Mouse (Mus musculus) heart, embryonic 15.5 days (tissue): ENCODE data around the gene H2afj. TPM values are rescaled to one million over a fixed set of nuclear protein-coding genes. Genes with fewer than 3 reads are reported as not detected.

ENCODE experiments used
- ATAC-seq: fragments of 200-750 bp; cut with Nextera tagmentation; replicated peaks from 2 replicates; pipeline ENCODE4 v1.8.0; 2017; ENCODE audit warnings: low read depth, moderate TSS enrichment; ENCODE audit not compliant: insufficient number of reproducible peaks, insufficient read depth, low FRiP score
- H3K27ac ChIP-seq: fragments of 300-500 bp; sonication (generic); 2 replicates; pipeline ENCODE4 v1.5.1; 2015; ENCODE audit warnings: mild to moderate bottlenecking, inconsistent platforms
- H3K27me3 ChIP-seq: fragments of 300-500 bp; sonication (generic); 2 replicates; pipeline ENCODE4 v1.6.1; 2015; ENCODE audit warnings: inconsistent platforms
- H3K36me3 ChIP-seq: fragments of 300-500 bp; sonication (generic); 2 replicates; pipeline ENCODE4 v1.6.1; 2015; ENCODE audit warnings: mild to moderate bottlenecking, inconsistent platforms
- H3K4me1 ChIP-seq: fragments of 300-500 bp; sonication (generic); replicated peaks from 2 replicates; pipeline ENCODE4 v1.6.1; 2015; ENCODE audit warnings: inconsistent platforms
- H3K4me2 ChIP-seq: fragments of 300-500 bp; sonication (generic); 2 replicates; pipeline ENCODE4 v1.6.1; 2015; ENCODE audit warnings: inconsistent platforms, mild to moderate bottlenecking, moderate library complexity
- H3K4me3 ChIP-seq: fragments of 300-500 bp; sonication (generic); 2 replicates; pipeline ENCODE4 v1.5.1; 2015; ENCODE audit warnings: mild to moderate bottlenecking, inconsistent platforms
- H3K9ac ChIP-seq: fragments of 300-500 bp; sonication (generic); 2 replicates; pipeline ENCODE4 v1.6.1; 2015; ENCODE audit warnings: mild to moderate bottlenecking, inconsistent platforms
- H3K9me3 ChIP-seq: fragments of 300-500 bp; sonication (generic); replicated peaks from 2 replicates; pipeline ENCODE4 v1.6.1; 2016; ENCODE audit warnings: inconsistent platforms
- WGBS: fragments of 180-500 bp; shearing (Covaris S2); methylation state at CpG from one replicate; pipeline ENCODE4 v1.1.7; 2015; ENCODE audit warnings: mixed read lengths; 5-methylcytosine and 5-hydroxymethylcytosine counted together
- polyA plus RNA-seq: library from polyadenylated mRNA; unstranded; fragments of >200 nt; fragmentation: Nextera tagmentation; extraction: Ambion mirVana; gene quantifications from 2 replicates; pipeline ENCODE4 v1.2.1, GENCODE M21; 2015

The H2afj gene
- polyA plus RNA-seq, 1 experiment from 2014 or later, result 76.8 TPM

- H3K27me3 ChIP-seq, result no peaks in the 10 kb centered on the region
- 11% methylated on average over 7 of the region's 7 CpGs for WGBS
- H3K36me3 ChIP-seq, result peaks cover 31% of the 10 kb centered on the region
- peaks cover 6% of the 10 kb centered on the region for H3K4me1 ChIP-seq
- no peak overlapping the region; the same call in 1 of the 2 replicates for H3K27ac ChIP-seq
- peak overlapping the region; percentile 97 for H3K9ac ChIP-seq
- ATAC-seq, result no peak
- H3K4me3 ChIP-seq, result peak overlapping the region; percentile 73
- peak overlapping the region; percentile 63 for H3K4me2 ChIP-seq
- H3K9me3 ChIP-seq, result no peaks in the 10 kb centered on the region
Observed at GRCm38 (mm10) chr6:136827116-136827515, 19.1 kb downstream of the H2afj start.

- ATAC-seq, result no peak
- peak within 1 kb of the TSS; percentile 84 for H3K27ac ChIP-seq
- peaks cover 6% of the 10 kb centered on the region for H3K4me1 ChIP-seq
Observed at GRCm38 (mm10) chr6:136827516-136827880, 19.5 kb downstream of the H2afj start, which contains the start of gene BC049715. Gene BC049715, plus strand, starts transcription at chr6:136827626.

GRCm38 (mm10) chr6:136827881-136828561 is 20.0 kb downstream of the H2afj start, which contains the start of gene Wbp11:
Gene Wbp11, minus strand, starts transcription at chr6:136828233.
- peaks cover 22% of the 10 kb centered on the region for H3K36me3 ChIP-seq
- peak within 1 kb of the TSS; percentile 73 for H3K4me3 ChIP-seq
- no peaks in the 10 kb centered on the region for H3K27me3 ChIP-seq
- under 1% methylated on average over 45 of the region's 45 CpGs for WGBS
- peaks cover 6% of the 10 kb centered on the region for H3K4me1 ChIP-seq
- no peaks in the 10 kb centered on the region for H3K9me3 ChIP-seq
- peak within 1 kb of the TSS; percentile 72 for H3K4me2 ChIP-seq
- peak within 1 kb of the TSS; percentile 84 for H3K27ac ChIP-seq
- ATAC-seq, result peak; percentile 100
- H3K9ac ChIP-seq, result peak within 1 kb of the TSS; percentile 97

More at GRCm38 (mm10) chr6:136827516-136827880, 19.5 kb downstream of the H2afj start, which contains the start of gene BC049715:
- peak within 1 kb of the TSS; percentile 97 for H3K9ac ChIP-seq
- peak within 1 kb of the TSS; percentile 73 for H3K4me3 ChIP-seq
- H3K4me2 ChIP-seq, result peak within 1 kb of the TSS; percentile 72
- H3K9me3 ChIP-seq, result no peaks in the 10 kb centered on the region
- no peaks in the 10 kb centered on the region for H3K27me3 ChIP-seq
- peaks cover 27% of the 10 kb centered on the region for H3K36me3 ChIP-seq
- WGBS, result under 1% methylated on average over 34 of the region's 34 CpGs

GRCm38 (mm10) chr6:136828681-136829080 is 20.6 kb downstream of the H2afj start:
- Histone ChIP-seq H3K27me3 (no peaks in the 10 kb centered on the region), H3K4me1 (peaks cover 6% of the 10 kb centered on the region), H3K4me2 (peak overlapping the region; percentile 72), H3K27ac (peak overlapping the region; percentile 84), H3K36me3 (peaks cover 20% of the 10 kb centered on the region), H3K9ac (peak overlapping the region; percentile 52; the same call in 1 of the 2 replicates), H3K4me3 (peak overlapping the region; percentile 73), H3K9me3 (no peaks in the 10 kb centered on the region)
- no peak for ATAC-seq
- 35% methylated on average over 4 of the region's 4 CpGs for WGBS

DNA sequence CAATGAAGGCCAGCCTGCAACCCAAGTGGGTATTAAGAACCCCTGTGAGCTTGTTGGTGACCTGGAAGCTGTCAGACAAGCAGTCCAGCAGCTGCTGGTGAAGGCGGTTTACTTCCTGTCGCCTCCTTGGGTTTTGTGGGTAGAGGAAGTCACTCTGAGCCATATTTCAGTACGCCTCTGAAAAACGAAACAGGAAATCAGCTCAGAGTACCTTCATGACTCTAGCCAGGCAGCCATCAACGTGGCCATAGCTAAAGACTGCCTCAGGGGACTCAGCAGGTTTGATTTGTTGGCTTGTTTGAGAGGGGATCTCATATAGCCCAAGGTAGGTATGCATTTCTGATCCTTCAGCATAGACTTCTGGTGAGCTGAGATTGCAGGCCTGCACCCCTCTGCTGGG is 23.7 kb downstream of the H2afj start:
- Histone ChIP-seq H3K27ac (no peak overlapping the region), H3K9me3 (no peaks in the 10 kb centered on the region), H3K27me3 (no peaks in the 10 kb centered on the region), H3K4me3 (no peak overlapping the region), H3K4me1 (peaks cover 4% of the 10 kb centered on the region), H3K9ac (no peak overlapping the region), H3K4me2 (no peak overlapping the region), H3K36me3 (no peaks in the 10 kb centered on the region)
- no peak for ATAC-seq
- 66% methylated on average over 5 of the region's 5 CpGs for WGBS

GRCm38 (mm10) chr6:136835352-136835751 is 27.3 kb downstream of the H2afj start, which contains the start of gene Smco3:
Gene Smco3, minus strand, starts transcription at chr6:136835452.
- Histone ChIP-seq H3K9me3 (no peaks in the 10 kb centered on the region), H3K4me2 (no peak within 1 kb of the TSS), H3K4me1 (no peaks in the 10 kb centered on the region), H3K36me3 (no peaks in the 10 kb centered on the region), H3K27me3 (no peaks in the 10 kb centered on the region), H3K9ac (no peak within 1 kb of the TSS), H3K27ac (no peak within 1 kb of the TSS), H3K4me3 (no peak within 1 kb of the TSS)
- WGBS, result 44% methylated on average over 4 of the region's 4 CpGs
- no peak for ATAC-seq

- Histone ChIP-seq H3K9me3 (no peaks in the 10 kb centered on the region), H3K27me3 (no peaks in the 10 kb centered on the region), H3K36me3 (no peaks in the 10 kb centered on the region), H3K4me3 (no peak overlapping the region), H3K4me1 (no peaks in the 10 kb centered on the region), H3K27ac (no peak overlapping the region), H3K4me2 (no peak overlapping the region), H3K9ac (no peak overlapping the region)
- 71% methylated on average over 3 of the region's 3 CpGs for WGBS
- no peak for ATAC-seq
Observed at GRCm38 (mm10) chr6:136837323-136837722, 29.3 kb downstream of the H2afj start.

DNA sequence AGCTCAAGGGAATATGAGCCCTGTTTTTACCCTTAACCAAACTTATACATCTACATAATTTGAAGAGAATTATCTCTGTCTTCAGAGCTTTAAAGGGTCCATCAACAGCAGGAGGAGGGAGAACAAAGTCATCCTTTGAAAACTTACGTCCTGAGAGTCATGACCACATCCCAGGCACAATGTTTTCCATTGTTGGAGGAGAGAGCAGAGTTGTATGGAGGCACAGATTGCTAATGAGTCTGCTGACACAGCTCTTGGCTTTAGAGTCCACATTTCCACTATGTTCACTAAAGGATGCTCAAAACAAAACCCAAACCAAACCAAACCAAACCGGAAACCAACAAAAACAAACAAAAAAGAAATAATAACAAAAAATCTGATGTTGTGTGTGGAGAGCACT is 36.9 kb downstream of the H2afj start:
- Histone ChIP-seq H3K4me2 (no peak overlapping the region), H3K27me3 (no peaks in the 10 kb centered on the region), H3K9me3 (no peaks in the 10 kb centered on the region), H3K4me3 (no peak overlapping the region), H3K4me1 (no peaks in the 10 kb centered on the region), H3K27ac (no peak overlapping the region), H3K36me3 (no peaks in the 10 kb centered on the region), H3K9ac (no peak overlapping the region)
- no peak for ATAC-seq
- 61% methylated on average over 2 of the region's 2 CpGs for WGBS

GRCm38 (mm10) chr6:136845706-136846480 is 37.8 kb downstream of the H2afj start:
- ATAC-seq, result no peak

GRCm38 (mm10) chr6:136847267-136847666 is 39.2 kb downstream of the H2afj start:
- ATAC-seq, result no peak
- WGBS, result 88% methylated on average over 3 of the region's 3 CpGs
- Histone ChIP-seq H3K4me3 (no peak overlapping the region), H3K9me3 (no peaks in the 10 kb centered on the region), H3K4me2 (no peak overlapping the region), H3K27me3 (no peaks in the 10 kb centered on the region), H3K36me3 (no peaks in the 10 kb centered on the region), H3K9ac (no peak overlapping the region), H3K27ac (no peak overlapping the region), H3K4me1 (no peaks in the 10 kb centered on the region)

More at GRCm38 (mm10) chr6:136845706-136846480, 37.8 kb downstream of the H2afj start:
- Histone ChIP-seq H3K4me1 (no peaks in the 10 kb centered on the region), H3K4me3 (no peak overlapping the region), H3K4me2 (no peak overlapping the region), H3K9me3 (no peaks in the 10 kb centered on the region), H3K27ac (no peak overlapping the region), H3K27me3 (no peaks in the 10 kb centered on the region), H3K36me3 (no peaks in the 10 kb centered on the region), H3K9ac (no peak overlapping the region)
- WGBS, result 66% methylated on average over 5 of the region's 5 CpGs

DNA sequence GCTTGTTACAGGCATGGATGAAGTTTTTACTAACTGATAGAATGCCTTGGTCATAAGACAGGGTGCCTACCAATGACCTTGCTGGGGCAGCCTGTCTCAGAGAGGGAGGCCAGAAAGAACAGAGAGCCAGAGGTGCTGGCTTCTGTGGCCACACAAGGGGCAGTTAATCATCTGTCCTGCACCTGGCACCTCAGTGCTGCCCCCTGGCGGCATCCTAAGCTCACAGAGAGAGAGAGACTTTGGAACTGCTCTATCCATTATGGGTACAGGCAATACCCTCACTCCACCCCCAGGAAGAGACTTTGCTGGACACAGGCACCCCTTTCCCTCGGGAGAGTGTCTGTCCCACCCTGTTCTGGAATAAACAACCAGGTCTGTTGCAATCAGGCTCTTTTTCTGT is 39.7 kb downstream of the H2afj start:
- Histone ChIP-seq H3K27ac (no peak overlapping the region), H3K4me1 (peaks cover 3% of the 10 kb centered on the region), H3K36me3 (no peaks in the 10 kb centered on the region), H3K27me3 (no peaks in the 10 kb centered on the region), H3K4me2 (no peak overlapping the region), H3K4me3 (no peak overlapping the region), H3K9ac (no peak overlapping the region), H3K9me3 (no peaks in the 10 kb centered on the region)
- WGBS, result 34% methylated on average over 2 of the region's 2 CpGs
- no peak for ATAC-seq
